Mouse (Mus musculus) left cerebral cortex, postnatal 10 days (tissue): ENCODE measurements around the gene Arl4d. TPM values are rescaled to one million over a fixed set of nuclear protein-coding genes. Genes with fewer than 3 reads are reported as not detected.

ENCODE experiments used
- DNase-seq, 2 experiments: peaks; one replicate each; pipeline ENCODE4 v3.0.0; 2021 to 2022; ENCODE audit warnings: low spot score in 2 of 2, mixed read lengths in 1 of 2; ENCODE audit errors: extremely low spot score in 1 of 2
- intact Hi-C: fragments of 180-260 bp; cut with DNase I; formaldehyde crosslinking; loops from one replicate; pipeline ENCODE4 v1.15.1; 2025
- total RNA-seq, 2 experiments: library from RNA; stranded (reverse); gene quantifications; 2 replicates each; pipeline ENCODE4 v1.2.3; 2021

The Arl4d gene
- total RNA-seq, 2 experiments from 2014 or later = 25.3 to 26.0 TPM

GRCm38 (mm10) chr11:101700446-101700845 is 35.1 kb downstream of the Arl4d start:
- no peak for DNase-seq
- intact Hi-C loops = no loop called here

- intact Hi-C loops = no loop called here
- no peak for DNase-seq
Measured at GRCm38 (mm10) chr11:101704081-101704480, 38.7 kb downstream of the Arl4d start.

GRCm38 (mm10) chr11:101706764-101707448 is 41.6 kb downstream of the Arl4d start:
- intact Hi-C loops = no loop called here
- no peak for DNase-seq

- no peak for DNase-seq
- intact Hi-C loops = no loop called here
Measured at GRCm38 (mm10) chr11:101708482-101708881, 43.1 kb downstream of the Arl4d start.

GRCm38 (mm10) chr11:101712811-101713210 is 47.5 kb downstream of the Arl4d start:
- intact Hi-C loops = no loop called here

GRCm38 (mm10) chr11:101714012-101714411 is 48.7 kb downstream of the Arl4d start:
- DNase-seq = no peak
- intact Hi-C loops = no loop called here

More at GRCm38 (mm10) chr11:101712811-101713210, 47.5 kb downstream of the Arl4d start:
- no peak for DNase-seq

Other genes starting within 250 kb of the Arl4d start
- 10 to 100 TPM; 45.1 to 45.2 TPM for gene Aarsd1, start 247.9 kb upstream of the Arl4d start, total RNA-seq
- gene Gm27029, start 240.7 kb upstream of the Arl4d start, total RNA-seq = 1 to 10 TPM; 6.4 to 6.9 TPM
- gene Rundc1, start 240.5 kb upstream of the Arl4d start, total RNA-seq = 10 to 100 TPM; 24.4 to 26.0 TPM
- 1 to 10 TPM; 3.4 TPM for gene Ptges3l, start 240.2 kb upstream of the Arl4d start, total RNA-seq
- 10 to 100 TPM; 49.9 to 58.1 TPM for gene Rpl27, start 223.2 kb upstream of the Arl4d start, total RNA-seq
- gene Ifi35, start 217.1 kb upstream of the Arl4d start, total RNA-seq = 1 to 10 TPM; 1.8 to 2.8 TPM
- 100 to 1,000 TPM; 111 to 115 TPM for gene Rnd2, start 200.5 kb upstream of the Arl4d start, total RNA-seq
- gene Vat1, start 199.3 kb upstream of the Arl4d start, total RNA-seq = 10 to 100 TPM; 50.3 to 54.3 TPM
- 1 to 10 TPM; 1.1 to 1.2 TPM for gene Brca1, start 113.6 kb upstream of the Arl4d start, total RNA-seq
- gene Nbr1, start 113.4 kb upstream of the Arl4d start, total RNA-seq = 100 to 1,000 TPM in 1 of 2 experiments, 10 to 100 TPM in 1; 98.9 to 100 TPM
- 1 to 10 TPM; 1.1 to 1.7 TPM for gene Tmem106a, start 83.3 kb upstream of the Arl4d start, total RNA-seq
- not detected for gene Gm11634, start 66.3 kb upstream of the Arl4d start, total RNA-seq
- 1 to 10 TPM; 4.0 to 4.7 TPM for gene Rdm1, start 38.3 kb upstream of the Arl4d start, total RNA-seq
- gene Dhx8, start 67.4 kb downstream of the Arl4d start, total RNA-seq = 10 to 100 TPM; 32.8 to 34.5 TPM
- 10 to 100 TPM; 20.3 to 20.9 TPM for gene Etv4, start 119.8 kb downstream of the Arl4d start, total RNA-seq
- gene Meox1, start 228.8 kb downstream of the Arl4d start, total RNA-seq = 1 to 10 TPM; 3.1 to 3.3 TPM